Mouse (Mus musculus): ENCODE results near the gene Nxph2. TPM values are rescaled to one million over a fixed set of nuclear protein-coding genes. Genes with fewer than 3 reads are reported as not detected.
"Not testable (repeated sequence)": the region's sequence is repeated elsewhere in the genome, so short reads cannot be mapped to it uniquely, and the experiment has no call there.

The Nxph2 gene
- polyA plus RNA-seq (2015; fragmentation: Nextera tagmentation; extraction: Ambion mirVana): 4.0 and 4.4 TPM in 2 replicates

DNA sequence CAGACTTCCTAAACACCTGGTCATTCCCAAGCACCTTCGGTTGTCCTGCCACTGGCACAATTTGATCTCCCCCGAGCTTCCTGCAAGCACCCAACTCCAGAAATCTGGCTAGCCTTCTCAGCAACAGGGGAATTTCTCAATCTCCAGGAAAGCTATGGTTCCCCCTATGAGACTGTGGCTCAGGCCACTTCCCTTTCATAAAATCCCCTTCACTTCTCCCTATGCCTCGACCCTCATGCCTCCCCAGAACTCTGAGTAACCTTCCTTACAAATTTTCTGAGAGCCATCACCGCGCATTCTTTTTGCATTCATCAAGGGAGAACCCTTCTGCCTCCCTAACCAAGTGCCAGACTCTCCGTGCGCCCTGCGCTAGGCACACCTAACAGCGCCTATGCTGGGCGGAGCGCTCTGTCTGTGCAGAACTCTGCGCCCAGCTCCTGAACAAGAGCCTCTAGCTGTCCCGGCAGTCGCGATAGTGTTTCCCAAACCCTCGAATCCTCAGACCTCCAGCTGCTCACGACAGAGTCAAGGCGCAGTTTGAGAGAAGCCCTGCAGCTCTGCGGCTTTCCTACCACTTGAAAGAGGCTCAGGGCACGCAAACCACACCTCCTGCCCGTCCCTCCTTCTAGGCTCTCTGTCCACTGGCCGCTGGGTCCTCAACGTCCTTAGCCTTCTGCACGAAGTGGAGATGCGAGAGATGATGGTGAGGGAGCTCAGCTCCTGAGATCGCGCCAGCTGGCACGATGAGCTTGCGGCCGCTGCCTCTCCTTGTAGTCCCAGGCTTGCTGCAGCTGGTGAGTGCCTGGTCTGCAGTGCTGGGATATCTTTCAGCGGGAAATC is at the start of gene Nxph2:
Nxph2 (plus strand) TSS at position 501 of the 840 bp plus-strand sequence.
- H3K4me1 ChIP-seq (replicated peaks): peaks cover 5% of the 10 kb centered on the region; the same call in 1 of the 2 replicates
- H3K27ac ChIP-seq (replicated peaks): peak within 1 kb of the TSS; percentile 2; the same call in 1 of the 2 replicates
- H3K36me3 ChIP-seq: no peaks in the 10 kb centered on the region
- no peaks in the 10 kb centered on the region for H3K9me3 ChIP-seq
- WGBS: 3% methylated on average over 31 of the region's 31 CpGs
- ATAC-seq (ENCODE audit: low FRiP score, low read depth): peak; percentile 90
- H3K4me3 ChIP-seq: peak within 1 kb of the TSS; percentile 46
- H3K9ac ChIP-seq: peak within 1 kb of the TSS; percentile 33
- H3K27me3 ChIP-seq: no peaks in the 10 kb centered on the region
- H3K4me2 ChIP-seq: peak within 1 kb of the TSS; percentile 92

DNA sequence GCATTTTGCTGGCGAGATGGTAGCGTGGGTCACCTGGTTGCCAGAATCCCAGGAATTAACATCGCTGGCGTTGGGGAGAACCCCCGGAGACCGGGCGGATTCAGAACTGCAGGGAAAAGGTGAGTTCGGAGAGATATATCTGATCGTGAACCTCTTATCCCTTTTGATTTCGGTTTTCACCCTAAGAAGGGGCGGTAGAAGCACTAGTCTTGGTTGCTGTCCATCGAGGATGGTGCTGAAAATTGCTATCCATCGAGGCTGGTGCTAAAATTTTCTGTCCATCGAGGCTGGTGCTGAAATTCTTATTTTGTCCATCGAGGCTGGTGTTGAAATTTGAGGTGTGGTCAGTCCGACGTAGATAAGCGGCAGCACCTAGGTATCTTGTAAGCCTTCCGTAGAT is 30.1 kb upstream of the Nxph2 start:
- WGBS: 58% methylated on average over 19 of the region's 19 CpGs
- H3K4me2 ChIP-seq; H3K27me3 ChIP-seq; H3K27ac ChIP-seq (replicated peaks); H3K36me3 ChIP-seq; H3K4me1 ChIP-seq (replicated peaks); ATAC-seq (ENCODE audit: low FRiP score, low read depth); H3K9me3 ChIP-seq; H3K4me3 ChIP-seq; H3K9ac ChIP-seq: not testable (repeated sequence)

DNA sequence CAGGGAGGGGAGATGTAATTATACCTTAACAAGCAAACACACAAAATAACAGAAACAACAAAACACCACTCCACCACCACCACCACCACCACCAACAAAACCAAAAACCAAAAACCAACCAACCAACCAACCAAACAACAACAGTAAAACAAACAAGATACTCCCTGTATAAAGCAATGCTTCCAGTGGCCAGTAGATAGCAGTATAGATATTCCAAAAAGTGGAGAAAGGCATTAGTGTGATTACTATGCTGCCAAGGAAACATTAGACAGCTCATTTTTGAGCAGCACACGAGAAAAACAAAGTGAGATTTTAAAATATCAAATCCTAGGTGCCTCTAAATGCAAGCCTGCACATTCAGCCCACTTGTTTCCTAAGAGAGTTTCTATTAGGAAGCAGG is 6.2 kb upstream of the Nxph2 start:
- ATAC-seq (ENCODE audit: low FRiP score, low read depth): 0 out of 2 replicates have a peak, but pooled peaks have one; percentile 51
- H3K36me3 ChIP-seq: no peaks in the 10 kb centered on the region
- H3K4me3 ChIP-seq: no peak overlapping the region
- 7% methylated on average over 1 of the region's 1 CpGs for WGBS
- no peak overlapping the region for H3K4me2 ChIP-seq
- H3K9me3 ChIP-seq: no peaks in the 10 kb centered on the region
- no peaks in the 10 kb centered on the region for H3K4me1 ChIP-seq (replicated peaks)
- H3K27me3 ChIP-seq: no peaks in the 10 kb centered on the region
- H3K9ac ChIP-seq: no peak overlapping the region
- H3K27ac ChIP-seq (replicated peaks): no peak overlapping the region

Other genes with a start within 250 kb of the Nxph2 start
- 2.5 TPM in 2 replicates for gene Mastl, start 165.2 kb upstream of the Nxph2 start, polyA plus RNA-seq (2015; fragmentation: Nextera tagmentation; extraction: Ambion mirVana)
- 53.1 and 55.7 TPM in 2 replicates for gene Yme1l1, start 164.9 kb upstream of the Nxph2 start, polyA plus RNA-seq (2015; fragmentation: Nextera tagmentation; extraction: Ambion mirVana)
- 0.08 TPM in 1 of 2 replicates, not detected in the other for gene 4931423N10Rik, start 113.8 kb upstream of the Nxph2 start, polyA plus RNA-seq (2015; fragmentation: Nextera tagmentation; extraction: Ambion mirVana)

Data from hindbrain, embryonic 15.5 days (tissue).